ENCODE assay signal across 10 mouse cellular contexts in the genomic region with DNA sequence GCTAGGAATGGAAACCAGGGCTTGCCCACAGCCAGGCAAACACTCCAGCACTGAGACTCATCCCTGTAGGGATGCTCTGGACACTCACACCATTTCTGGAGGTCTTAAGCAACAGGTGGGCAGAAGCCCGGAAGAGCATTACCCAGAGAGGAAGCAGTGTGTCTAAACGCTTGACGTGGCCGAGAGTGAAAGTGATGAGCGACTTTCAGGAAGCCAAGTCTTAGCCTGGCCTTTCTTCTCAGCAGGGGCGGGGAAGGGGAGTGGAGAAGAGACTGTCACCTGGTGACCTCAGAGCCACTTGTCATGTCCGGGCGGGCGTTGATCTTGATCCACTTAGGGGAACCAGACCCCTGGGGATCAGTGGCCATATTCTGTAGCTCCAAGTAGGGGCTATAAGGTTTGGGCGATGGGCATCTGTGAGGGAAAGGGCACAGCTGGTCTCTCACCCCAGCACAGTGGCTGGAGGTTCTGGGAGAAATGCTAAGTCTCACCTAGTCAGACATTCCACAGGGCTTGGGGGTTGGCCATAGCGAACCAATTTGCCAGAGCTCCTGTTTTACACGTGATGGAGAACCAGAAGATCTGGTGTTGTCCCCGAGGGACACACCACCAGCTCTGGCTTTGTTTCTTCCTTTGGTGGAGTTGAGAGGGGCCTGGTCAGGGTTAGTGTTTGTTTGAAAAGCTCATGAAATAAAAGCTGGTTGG. TPM values are rescaled to one million over a fixed set of nuclear protein-coding genes. Genes with fewer than 3 reads are reported as not detected.
A peak's percentile ranks its signal among the peaks of the same experiment; 100 is the strongest.
DNase-seq lines count a peak whose midpoint lies in the region; ATAC-seq and TF ChIP-seq lines count a peak whose summit lies in the region.
"Had no signal": no experiment of that assay in that cellular context is flagged by ENCODE, and none has a peak within 500 bp of the region (broad histone marks: within the 10 kb centered on the region; RNA-seq: fewer than 3 reads in every experiment).

No protein-coding gene starts in this region.

- no peak for TF ChIP-seq CTCF in gastrocnemius, adult 2 months (IDR thresholded peaks at IDR 0.05)

- H3K4me3 ChIP-seq in gastrocnemius, adult 2 months: peak overlapping the region; percentile 2; the same call in 1 of the 2 replicates
- H3K4me3 ChIP-seq in intestine, embryonic 16.5 days (ENCODE audit: low read length): no peak overlapping the region
- H3K4me3 ChIP-seq in midbrain, embryonic 14.5 days (replicated peaks; ENCODE audit: low read depth, low read length): no peak overlapping the region
- H3K4me3 ChIP-seq: neural tube, embryonic 13.5 days had no signal

- no peaks in the 10 kb centered on the region for H3K27me3 ChIP-seq in intestine, embryonic 16.5 days (replicated peaks; ENCODE audit: control insufficient read depth, insufficient read depth, low read length)
- no peaks in the 10 kb centered on the region for H3K27me3 ChIP-seq in midbrain, embryonic 14.5 days (ENCODE audit: control insufficient read depth, insufficient read depth, low read length)
- H3K27me3 ChIP-seq: neural tube, embryonic 13.5 days had no signal

- 0 out of 2 replicates have a peak overlapping the region, but pooled peaks have one; percentile 26 for H3K9ac ChIP-seq in intestine, embryonic 16.5 days (ENCODE audit: low read depth, low read length)
- H3K9ac ChIP-seq in midbrain, embryonic 14.5 days (replicated peaks; ENCODE audit: low read length): no peak overlapping the region
- H3K9ac ChIP-seq: neural tube, embryonic 13.5 days had no signal

- 0 out of 2 replicates have a peak, but pooled peaks cover 6% of the 10 kb centered on the region for H3K36me3 ChIP-seq in intestine, embryonic 16.5 days (ENCODE audit: control insufficient read depth, insufficient read depth, low read length)
- H3K36me3 ChIP-seq in midbrain, embryonic 14.5 days (ENCODE audit: control insufficient read depth, insufficient read depth, low read length): peaks cover 41% of the 10 kb centered on the region

- intact Hi-C loops in gastrocnemius, adult 2 months (cut with DNase I): no loop called here

- H3K9me3 ChIP-seq in intestine, embryonic 16.5 days (ENCODE audit: control insufficient read depth, low read length): no peaks in the 10 kb centered on the region
- no peaks in the 10 kb centered on the region for H3K9me3 ChIP-seq in midbrain, embryonic 14.5 days (ENCODE audit: control insufficient read depth, low read length)
- H3K9me3 ChIP-seq: neural tube, embryonic 13.5 days had no signal

- peak; percentile 58 for DNase-seq in gastrocnemius, adult 2 months
- no peak for DNase-seq in gastrocnemius, adult 18-20 months (ENCODE audit: low spot score)
- DNase-seq in ES-CJ7 (ENCODE audit: low read depth, low spot score): peak; percentile 73
- peak; percentile 60 to 69 for DNase-seq in natural killer cell, adult 2 months (ENCODE audit: low spot score in 2 of 2)
- DNase-seq in cerebellum, postnatal 36 days: no peak
- DNase-seq in cerebellum, postnatal 25 days: no peak
- DNase-seq in midbrain, embryonic 14.5 days: no peak
- DNase-seq: heart, postnatal 14 days had no signal

- H3K27ac ChIP-seq in gastrocnemius, adult 2 months: peak overlapping the region; percentile 84
- H3K27ac ChIP-seq in intestine, embryonic 16.5 days (ENCODE audit: low read length): peak overlapping the region; percentile 56; the same call in 1 of the 2 replicates
- no peak overlapping the region for H3K27ac ChIP-seq in midbrain, embryonic 14.5 days (replicated peaks; ENCODE audit: low read depth, low read length)

- no peak overlapping the region for H3K4me2 ChIP-seq in intestine, embryonic 16.5 days (ENCODE audit: low read depth, low read length)
- H3K4me2 ChIP-seq in midbrain, embryonic 14.5 days (ENCODE audit: low read length): no peak overlapping the region
- H3K4me2 ChIP-seq: neural tube, embryonic 13.5 days had no signal

- peaks cover 40% of the 10 kb centered on the region for H3K4me1 ChIP-seq in intestine, embryonic 16.5 days (ENCODE audit: control insufficient read depth, insufficient read depth, low read length)
- 0 out of 2 replicates have a peak, but pooled peaks cover 19% of the 10 kb centered on the region for H3K4me1 ChIP-seq in midbrain, embryonic 14.5 days (ENCODE audit: control insufficient read depth, insufficient read depth, low read length)

- WGBS in intestine, embryonic 16.5 days: 58% methylated on average over 13 of the region's 13 CpGs
- 87% methylated on average over 13 of the region's 13 CpGs for WGBS in midbrain, embryonic 14.5 days

- ATAC-seq in intestine, embryonic 16.5 days: no peak
- no peak for ATAC-seq in midbrain, embryonic 14.5 days (ENCODE audit: low FRiP score, low TSS enrichment)

RNA-seq across cellular contexts. Expression of a gene that starts 22.4 kb away (rescaled TPM):
- 10 to 100 TPM; 67.0 to 91.9 TPM for total RNA-seq in gastrocnemius, adult 2 months (2021)
- 10 to 100 TPM; 51.2 to 80.6 TPM for total RNA-seq in gastrocnemius, adult 18-20 months (2021)
- polyA plus RNA-seq in intestine, embryonic 16.5 days (2015; fragmentation: Nextera tagmentation; extraction: Ambion mirVana): 103 and 104 TPM in 2 replicates
- 94.1 and 94.3 TPM in 2 replicates for polyA plus RNA-seq in midbrain, embryonic 14.5 days (2014; fragmentation: Nextera tagmentation; extraction: Ambion mirVana)

Comparison
In these comparisons a context has a peak if more than half of its experiments do, and no peak if none do; other contexts are left out.
1. DNase-seq: peak in gastrocnemius, adult 2 months (single experiment), ES-CJ7 (single experiment) and natural killer cell, adult 2 months (2 of 2); none in gastrocnemius, adult 18-20 months (single experiment), cerebellum, postnatal 36 days (0 of 2), cerebellum, postnatal 25 days (0 of 2) and midbrain, embryonic 14.5 days (single experiment).